5 mouse cellular contexts compared by ENCODE assay signal in the genomic region with DNA sequence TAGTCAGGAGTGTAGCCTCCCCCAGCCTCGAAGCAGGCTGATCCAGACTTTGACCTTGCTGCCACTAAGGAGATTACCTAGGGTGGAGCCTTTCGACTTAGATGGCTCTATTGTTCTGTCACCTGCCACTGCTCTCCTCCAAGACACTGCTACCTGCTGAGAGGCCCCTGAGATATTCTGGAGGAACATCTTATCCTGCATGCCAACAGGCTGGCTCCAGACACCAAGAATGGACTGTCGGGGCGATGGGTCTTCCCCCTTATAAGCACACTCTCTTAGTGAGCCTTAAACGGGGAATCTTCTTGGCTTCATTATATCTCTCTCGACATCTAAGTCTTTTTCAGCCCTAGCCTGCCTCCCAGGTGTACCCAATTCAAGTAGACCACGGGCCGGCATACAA. TPM values are rescaled to one million over a fixed set of nuclear protein-coding genes. Genes with fewer than 3 reads are reported as not detected.
DNase-seq lines count a peak whose midpoint lies in the region; ATAC-seq lines count a peak whose summit lies in the region.
"Not testable (repeated sequence)": the region's sequence is repeated elsewhere in the genome, so short reads cannot be mapped to it uniquely, and the experiment has no call there.

No protein-coding gene starts in this region.

- not testable (repeated sequence) for H3K4me3 ChIP-seq in intestine, embryonic 16.5 days (ENCODE audit: low read length)

- 69% methylated on average over 8 of the region's 8 CpGs for WGBS in intestine, embryonic 16.5 days

- H3K4me1 ChIP-seq in intestine, embryonic 16.5 days (ENCODE audit: control insufficient read depth, insufficient read depth, low read length), result not testable (repeated sequence)

- not testable (repeated sequence) for H3K27me3 ChIP-seq in intestine, embryonic 16.5 days (replicated peaks; ENCODE audit: control insufficient read depth, insufficient read depth, low read length)

- H3K36me3 ChIP-seq in intestine, embryonic 16.5 days (ENCODE audit: control insufficient read depth, insufficient read depth, low read length), result not testable (repeated sequence)

- not testable (repeated sequence) for H3K4me2 ChIP-seq in intestine, embryonic 16.5 days (ENCODE audit: low read depth, low read length)

- ATAC-seq in intestine, embryonic 16.5 days, result peak; percentile 48; the same call in 1 of the 2 replicates

- H3K9me3 ChIP-seq in intestine, embryonic 16.5 days (ENCODE audit: control insufficient read depth, low read length), result not testable (repeated sequence)

- not testable (repeated sequence) for H3K27ac ChIP-seq in intestine, embryonic 16.5 days (ENCODE audit: low read length)

- DNase-seq in ES-CJ7 (ENCODE audit: low read depth, low spot score) (peak; percentile 64), R1 (ENCODE audit: low read depth, low spot score) (peak; percentile 50), ZHBTc4 (ENCODE audit: low read depth, low spot score) (peak; percentile 61)
- peak; percentile 34 for DNase-seq in heart, adult 11 months

- H3K9ac ChIP-seq in intestine, embryonic 16.5 days (ENCODE audit: low read depth, low read length), result not testable (repeated sequence)

RNA-seq across cellular contexts. Expression of a gene that starts 41.0 kb away (rescaled TPM):
- 24.4 and 25.0 TPM in 2 replicates for polyA plus RNA-seq in intestine, embryonic 16.5 days (2015; fragmentation: Nextera tagmentation; extraction: Ambion mirVana)
